Comparison of ENCODE assay signal across 8 mouse cellular contexts in genomic region chr5:122324608-122325431, GRCm38 (mm10). TPM values are rescaled to one million over a fixed set of nuclear protein-coding genes. Genes with fewer than 3 reads are reported as not detected.
DNase-seq lines count a peak whose midpoint lies in the region; ATAC-seq lines count a peak whose summit lies in the region.

No protein-coding gene starts in this region.

- ATAC-seq in megakaryocyte-erythroid progenitor cell, adult 5-6 weeks (replicated peaks; ENCODE audit: low FRiP score, low TSS enrichment, poor library complexity, severe bottlenecking): no peak

- intact Hi-C loops in heart, postnatal 14 days (cut with DNase I): no loop called here

- DNase-seq in adrenal gland, adult (ENCODE audit: inconsistent age in 2 of 2, low spot score in 1 of 2): peak; percentile 82 to 87
- DNase-seq in adrenal gland, postnatal 4 days (ENCODE audit: low spot score in 2 of 2): no peak
- DNase-seq in cerebellum, adult 8-10 months: peak; percentile 85
- peak; percentile 43 for DNase-seq in layer of hippocampus, adult 9-10 months (ENCODE audit: low spot score)
- peak; percentile 82 for DNase-seq in lung, postnatal 36 days
- DNase-seq in embryo, embryonic 11 days: no peak
- DNase-seq in heart, postnatal 14 days: no peak

RNA-seq across cellular contexts. Expression of gene Rad9b, which starts 29.2 kb away (rescaled TPM):
- total RNA-seq in adrenal gland, postnatal 4 days (2021): 1 to 10 TPM; 4.9 to 5.4 TPM
- total RNA-seq in megakaryocyte-erythroid progenitor cell, adult 5-6 weeks (2014; fragmentation: Nextera tagmentation): 11.4 and 16.2 TPM in 2 replicates
- 7.5 and 11.7 TPM in 2 replicates for total RNA-seq in megakaryocyte-erythroid progenitor cell, adult 5-6 weeks (2017)
- 1 to 10 TPM; 1.4 to 1.5 TPM for total RNA-seq in heart, postnatal 14 days (2021)

RNA-seq across cellular contexts. Expression of gene Vps29, which starts 29.3 kb away (rescaled TPM):
- 100 to 1,000 TPM; 127 to 134 TPM for total RNA-seq in adrenal gland, postnatal 4 days (2021)
- total RNA-seq in megakaryocyte-erythroid progenitor cell, adult 5-6 weeks (2014; fragmentation: Nextera tagmentation): 86.2 and 88.4 TPM in 2 replicates
- total RNA-seq in megakaryocyte-erythroid progenitor cell, adult 5-6 weeks (2017): 45.5 and 93.0 TPM in 2 replicates
- total RNA-seq in heart, postnatal 14 days (2021): 100 to 1,000 TPM in 1 of 2 experiments, 10 to 100 TPM in 1; 86.7 to 103 TPM

RNA-seq across cellular contexts. Expression of gene Pptc7, which starts 40.7 kb away (rescaled TPM):
- 10 to 100 TPM; 33.1 to 36.7 TPM for total RNA-seq in adrenal gland, postnatal 4 days (2021)
- 14.4 and 15.5 TPM in 2 replicates for total RNA-seq in megakaryocyte-erythroid progenitor cell, adult 5-6 weeks (2014; fragmentation: Nextera tagmentation)
- 10.4 and 11.3 TPM in 2 replicates for total RNA-seq in megakaryocyte-erythroid progenitor cell, adult 5-6 weeks (2017)
- 10 to 100 TPM; 85.5 to 87.2 TPM for total RNA-seq in heart, postnatal 14 days (2021)

RNA-seq across cellular contexts. Expression of gene Gpn3, which starts 46.9 kb away (rescaled TPM):
- 10 to 100 TPM; 34.9 to 41.1 TPM for total RNA-seq in adrenal gland, postnatal 4 days (2021)
- 61.2 and 93.3 TPM in 2 replicates for total RNA-seq in megakaryocyte-erythroid progenitor cell, adult 5-6 weeks (2014; fragmentation: Nextera tagmentation)
- 61.5 and 75.8 TPM in 2 replicates for total RNA-seq in megakaryocyte-erythroid progenitor cell, adult 5-6 weeks (2017)
- total RNA-seq in heart, postnatal 14 days (2021): 10 to 100 TPM; 23.1 to 25.6 TPM

RNA-seq across cellular contexts. Expression of gene Fam216a, which starts 47.3 kb away (rescaled TPM):
- 10 to 100 TPM; 43.4 to 45.3 TPM for total RNA-seq in adrenal gland, postnatal 4 days (2021)
- 33.8 and 37.3 TPM in 2 replicates for total RNA-seq in megakaryocyte-erythroid progenitor cell, adult 5-6 weeks (2014; fragmentation: Nextera tagmentation)
- 61.3 and 67.8 TPM in 2 replicates for total RNA-seq in megakaryocyte-erythroid progenitor cell, adult 5-6 weeks (2017)
- total RNA-seq in heart, postnatal 14 days (2021): 10 to 100 TPM; 15.1 to 16.5 TPM

Comparison
In these comparisons a context has a peak if more than half of its experiments do, and no peak if none do; other contexts are left out.
1. DNase-seq: peak in adrenal gland, adult (2 of 2), cerebellum, adult 8-10 months (single experiment), layer of hippocampus, adult 9-10 months (single experiment) and lung, postnatal 36 days (single experiment); none in adrenal gland, postnatal 4 days (0 of 2), embryo, embryonic 11 days (single experiment) and heart, postnatal 14 days (0 of 2).